Mouse (Mus musculus) MEL (cell line): ENCODE measurements around the gene Fkbp8. TPM values are rescaled to one million over a fixed set of nuclear protein-coding genes. Genes with fewer than 3 reads are reported as not detected.

ENCODE experiments used
- DNase-seq: peaks from one replicate; pipeline ENCODE4 v3.0.0; 2011; ENCODE audit warnings: low read depth, low spot score
- H3K27ac ChIP-seq: 2 replicates; pipeline ENCODE4 v1.5.1; 2012; ENCODE audit warnings: low read depth, mild to moderate bottlenecking, control low read depth, low read length, moderate library complexity; ENCODE audit not compliant: control insufficient read depth
- H3K27me3 ChIP-seq, 2 experiments: fragments of 150-350 bp in 1 of 2; sonication (generic) in 1 of 2; 2 replicates each; pipeline ENCODE4 v1.6.1; 2012; ENCODE audit warnings: low read length in 2 of 2, mild to moderate bottlenecking in 2 of 2, improper control_type of control experiment in 1 of 2, moderate library complexity in 1 of 2; ENCODE audit not compliant: insufficient read depth in 2 of 2, control insufficient read depth in 1 of 2
- H3K36me3 ChIP-seq, 2 experiments: 2 replicates each; pipeline ENCODE4 v1.6.1; 2012 to 2014; ENCODE audit warnings: low read length in 2 of 2, improper control_type of control experiment in 1 of 2, inconsistent platforms in 1 of 2, mild to moderate bottlenecking in 1 of 2; ENCODE audit not compliant: insufficient read depth in 2 of 2, control insufficient read depth in 1 of 2
- H3K4me1 ChIP-seq, 2 experiments: fragments of 150-350 bp in 1 of 2; sonication (generic) in 1 of 2; 2 replicates each; pipeline ENCODE4 v1.6.1; 2012; ENCODE audit warnings: low read length in 2 of 2, improper control_type of control experiment in 1 of 2, mild to moderate bottlenecking in 1 of 2; ENCODE audit not compliant: insufficient read depth in 2 of 2, control insufficient read depth in 1 of 2
- H3K4me3 ChIP-seq, 2 experiments: fragments of 150-350 bp in 1 of 2; sonication (generic) in 1 of 2; 2 replicates each; pipeline ENCODE4 v1.5.1; 2012; ENCODE audit warnings: low read depth in 2 of 2, low read length in 2 of 2, mild to moderate bottlenecking in 2 of 2, moderate library complexity in 2 of 2, control low read depth in 1 of 2, improper control_type of control experiment in 1 of 2; ENCODE audit not compliant: control insufficient read depth in 1 of 2, insufficient read depth in 1 of 2
- H3K79me2 ChIP-seq: 2 replicates; pipeline ENCODE4 v1.6.1; 2012; ENCODE audit warnings: mild to moderate bottlenecking, low read length, moderate library complexity; ENCODE audit not compliant: control insufficient read depth, poor library complexity, insufficient read depth
- H3K9ac ChIP-seq: 2 replicates; pipeline ENCODE4 v1.6.1; 2012; ENCODE audit warnings: low read depth, mild to moderate bottlenecking, control low read depth, low read length, moderate library complexity; ENCODE audit not compliant: control insufficient read depth, poor library complexity, severe bottlenecking
- H3K9me3 ChIP-seq: fragments of 150-350 bp; sonication (generic); replicated peaks from 2 replicates; pipeline ENCODE4 v1.6.1; 2012; ENCODE audit warnings: mild to moderate bottlenecking, low read length, improper control_type of control experiment, moderate library complexity; ENCODE audit not compliant: insufficient read depth
- BHLHE40 ChIP-seq: IDR thresholded peaks from 2 replicates; pipeline ENCODE4 v1.6.1; 2012; ENCODE audit warnings: low read depth, mild to moderate bottlenecking, inconsistent platforms, low read length, improper control_type of control experiment, borderline replicate concordance
- CTCF ChIP-seq, 3 experiments: IDR thresholded peaks in 2 of 3; conservative IDR thresholded peaks in 1 of 3; 2 replicates each; pipeline ENCODE4 v1.5.1; 2011 to 2012; ENCODE audit warnings: low read length in 3 of 3, low read depth in 2 of 3, mild to moderate bottlenecking in 2 of 3, improper control_type of control experiment in 1 of 3, inconsistent platforms in 1 of 3, mixed read lengths in 1 of 3, moderate library complexity in 1 of 3; ENCODE audit not compliant: control insufficient read depth in 1 of 3, insufficient read depth in 1 of 3, poor library complexity in 1 of 3, severe bottlenecking in 1 of 3
- ETS1 ChIP-seq: IDR thresholded peaks from 2 replicates; pipeline ENCODE4 v1.6.1; 2012; ENCODE audit warnings: low read depth, mild to moderate bottlenecking, inconsistent platforms, low read length, improper control_type of control experiment, moderate library complexity
- MAFK ChIP-seq: IDR thresholded peaks from 2 replicates; pipeline ENCODE4 v1.6.1; 2011; ENCODE audit warnings: low read depth, mild to moderate bottlenecking, low read length, improper control_type of control experiment, borderline replicate concordance
- MAX ChIP-seq: IDR thresholded peaks from 2 replicates; pipeline ENCODE4 v1.6.1; 2011; ENCODE audit warnings: low read length, improper control_type of control experiment
- MXI1 ChIP-seq: IDR thresholded peaks from 2 replicates; pipeline ENCODE4 v1.6.1; 2011; ENCODE audit warnings: mild to moderate bottlenecking, low read depth, low read length, improper control_type of control experiment
- MYC ChIP-seq: IDR thresholded peaks from 2 replicates; pipeline ENCODE4 v1.6.1; 2011; ENCODE audit warnings: low read depth, mild to moderate bottlenecking, low read length, improper control_type of control experiment, moderate library complexity
- POLR2A ChIP-seq, 2 experiments: IDR thresholded peaks; 2 replicates each; pipeline ENCODE4 v1.6.1; 2011 to 2012; ENCODE audit warnings: low read length in 2 of 2, mild to moderate bottlenecking in 2 of 2, control low read depth in 1 of 2, improper control_type of control experiment in 1 of 2, low read depth in 1 of 2, moderate library complexity in 1 of 2; ENCODE audit not compliant: control insufficient read depth in 1 of 2, insufficient read depth in 1 of 2, poor library complexity in 1 of 2
- POLR2AphosphoS5 ChIP-seq: IDR thresholded peaks from 2 replicates; pipeline ENCODE4 v1.6.1; 2012; ENCODE audit warnings: low read depth, borderline replicate concordance, mild to moderate bottlenecking, inconsistent platforms, low read length, moderate library complexity, mixed read lengths
- RCOR1 ChIP-seq: IDR thresholded peaks from 2 replicates; pipeline ENCODE4 v1.6.1; 2012; ENCODE audit warnings: low read depth, mild to moderate bottlenecking, inconsistent platforms, low read length, improper control_type of control experiment
- SMC3 ChIP-seq: IDR thresholded peaks from 2 replicates; pipeline ENCODE4 v1.6.1; 2011; ENCODE audit warnings: low read depth, low read length, improper control_type of control experiment
- polyA plus RNA-seq, 2 experiments: library from polyadenylated mRNA; stranded (reverse) in 1 of 2; unstranded in 1 of 2; fragments of >175 nt in 1 of 2; fragments of >200 nt in 1 of 2; gene quantifications; 2 replicates each; pipeline versions ENCODE4 v1.2.1 to v1.2.4; 2012; ENCODE audit warnings: low replicate concordance in 2 of 2, low read depth in 1 of 2; ENCODE audit not compliant: insufficient read length in 2 of 2, insufficient read depth in 1 of 2, missing spikeins in 1 of 2
- total RNA-seq: library from RNA; depleted of rRNA; stranded (reverse); fragments of 300-350 nt; gene quantifications from 2 replicates; pipeline ENCODE4 v1.2.3, GENCODE M21; 2012; rRNA removed

The Fkbp8 gene
- total and polyA plus RNA-seq, 3 experiments: 215 to 349 TPM; not detected in 1

GRCm38 (mm10) chr8:70584606-70585257, 57.2 kb downstream of the Fkbp8 start:
- Histone ChIP-seq H3K36me3 (peaks cover 2 to 12% of the 10 kb centered on the region in 2 experiments; a peak in 3 of 4 replicates), H3K9ac (no peak overlapping the region), H3K4me1 (peaks cover 5 to 9% of the 10 kb centered on the region in 2 experiments; a peak in 2 of 4 replicates)

More at GRCm38 (mm10) chr8:70584606-70585257, 57.2 kb downstream of the Fkbp8 start:
- Histone ChIP-seq H3K79me2 (no peaks in the 10 kb centered on the region), H3K27me3 (no peaks in the 10 kb centered on the region), H3K4me3 (no peak overlapping the region), H3K9me3 (no peaks in the 10 kb centered on the region), H3K27ac (no peak overlapping the region)
- no peak for DNase-seq
- no peak for TF ChIP-seq POLR2AphosphoS5
- no peak for TF ChIP-seq ETS1
- TF ChIP-seq MYC: no peak
- TF ChIP-seq MAX: no peak
- no peak for TF ChIP-seq BHLHE40
- TF ChIP-seq CTCF (IDR thresholded peaks at IDR 0.05 in 2 of 3, conservative IDR thresholded peaks at IDR 0.05 in 1 of 3; ENCODE audit: control insufficient read depth in 1 of 3, insufficient read depth in 1 of 3, low read depth in 2 of 3, low read length in 3 of 3, poor library complexity in 1 of 3, severe bottlenecking in 1 of 3): no peak
- TF ChIP-seq RCOR1: no peak
- no peak for TF ChIP-seq MXI1
- no peak for TF ChIP-seq POLR2A (IDR thresholded peaks at IDR 0.05; ENCODE audit: control insufficient read depth in 1 of 2, insufficient read depth in 1 of 2, low read depth in 1 of 2, low read length in 2 of 2, poor library complexity in 1 of 2)
- TF ChIP-seq SMC3: no peak
- no peak for TF ChIP-seq MAFK

Other genes starting within 250 kb of the Fkbp8 start
- 8.2 and 12.2 TPM in 2 replicates for gene Homer3, start 244.9 kb upstream of the Fkbp8 start, total RNA-seq
- gene Homer3, start 244.9 kb upstream of the Fkbp8 start, polyA plus RNA-seq: 10 to 100 TPM in 1 of 2 experiments, not detected in 1; 22.8 TPM
- 94.1 and 102 TPM in 2 replicates for gene Ddx49, start 225.2 kb upstream of the Fkbp8 start, total RNA-seq
- 100 to 1,000 TPM in 1 of 2 experiments, not detected in 1; 116 TPM for gene Ddx49, start 225.2 kb upstream of the Fkbp8 start, polyA plus RNA-seq
- 132 and 134 TPM in 2 replicates for gene Cope, start 225.2 kb upstream of the Fkbp8 start, total RNA-seq
- 100 to 1,000 TPM in 1 of 2 experiments, not detected in 1; 232 TPM for gene Cope, start 225.2 kb upstream of the Fkbp8 start, polyA plus RNA-seq
- 3.4 and 5.0 TPM in 2 replicates for gene Cers1, start 211.9 kb upstream of the Fkbp8 start, total RNA-seq
- 1 to 10 TPM in 1 of 2 experiments, not detected in 1; 7.7 TPM for gene Cers1, start 211.9 kb upstream of the Fkbp8 start, polyA plus RNA-seq
- gene Gdf1, start 197.9 kb upstream of the Fkbp8 start, total RNA-seq: 1.9 and 2.6 TPM in 2 replicates
- 1 to 10 TPM in 1 of 2 experiments, not detected in 1; 1.9 TPM for gene Gdf1, start 197.9 kb upstream of the Fkbp8 start, polyA plus RNA-seq
- gene Upf1, start 174.4 kb upstream of the Fkbp8 start, total RNA-seq: 55.4 and 56.3 TPM in 2 replicates
- 100 to 1,000 TPM in 1 of 2 experiments, 10 to 100 TPM in 1; 89.5 to 289 TPM for gene Upf1, start 174.4 kb upstream of the Fkbp8 start, polyA plus RNA-seq
- not detected in 2 replicates for gene Comp, start 154.2 kb upstream of the Fkbp8 start, total RNA-seq
- gene Comp, start 154.2 kb upstream of the Fkbp8 start, polyA plus RNA-seq: under 1 TPM in 1 of 2 experiments, not detected in 1; 0.54 TPM
- 3.0 and 3.3 TPM in 2 replicates for gene Crtc1, start 88.1 kb upstream of the Fkbp8 start, total RNA-seq
- gene Crtc1, start 88.1 kb upstream of the Fkbp8 start, polyA plus RNA-seq: 10 to 100 TPM in 1 of 2 experiments, not detected in 1; 18.0 TPM
- gene Klhl26, start 50.8 kb upstream of the Fkbp8 start, total RNA-seq: 7.6 and 8.0 TPM in 2 replicates
- 10 to 100 TPM in 1 of 2 experiments, not detected in 1; 11.4 TPM for gene Klhl26, start 50.8 kb upstream of the Fkbp8 start, polyA plus RNA-seq
- gene Tmem59l, start 40.4 kb upstream of the Fkbp8 start, total RNA-seq: not detected in 2 replicates
- gene Tmem59l, start 40.4 kb upstream of the Fkbp8 start, polyA plus RNA-seq: not detected
- gene Crlf1, start 34.6 kb upstream of the Fkbp8 start, total RNA-seq: 3.8 and 6.6 TPM in 2 replicates
- 10 to 100 TPM in 1 of 2 experiments, not detected in 1; 26.6 TPM for gene Crlf1, start 34.6 kb upstream of the Fkbp8 start, polyA plus RNA-seq
- 200 and 204 TPM in 2 replicates for gene Rex1bd, start 21.0 kb upstream of the Fkbp8 start, total RNA-seq
- 100 to 1,000 TPM in 1 of 2 experiments, not detected in 1; 145 TPM for gene Rex1bd, start 21.0 kb upstream of the Fkbp8 start, polyA plus RNA-seq
- gene Uba52, start 16.9 kb upstream of the Fkbp8 start, total RNA-seq: 3,582 and 3,633 TPM in 2 replicates
- 1,000 to 10,000 TPM in 1 of 2 experiments, not detected in 1; 2,814 TPM for gene Uba52, start 16.9 kb upstream of the Fkbp8 start, polyA plus RNA-seq
- 49.1 and 54.4 TPM in 2 replicates for gene Kxd1, start 232 bp downstream of the Fkbp8 start, total RNA-seq
- gene Kxd1, start 232 bp downstream of the Fkbp8 start, polyA plus RNA-seq: 10 to 100 TPM in 1 of 2 experiments, not detected in 1; 77.4 TPM
- 10.8 and 12.4 TPM in 2 replicates for gene Ell, start 11.7 kb downstream of the Fkbp8 start, total RNA-seq
- 10 to 100 TPM in 1 of 2 experiments, not detected in 1; 25.9 TPM for gene Ell, start 11.7 kb downstream of the Fkbp8 start, polyA plus RNA-seq
- 84.1 and 90.9 TPM in 2 replicates for gene Isyna1, start 66.6 kb downstream of the Fkbp8 start, total RNA-seq
- gene Isyna1, start 66.6 kb downstream of the Fkbp8 start, polyA plus RNA-seq: 100 to 1,000 TPM in 1 of 2 experiments, not detected in 1; 189 TPM
- gene Ssbp4, start 81.1 kb downstream of the Fkbp8 start, total RNA-seq: 80.2 and 84.9 TPM in 2 replicates
- 100 to 1,000 TPM in 1 of 2 experiments, not detected in 1; 212 TPM for gene Ssbp4, start 81.1 kb downstream of the Fkbp8 start, polyA plus RNA-seq
- gene Lrrc25, start 88.4 kb downstream of the Fkbp8 start, total RNA-seq: 0.20 and 0.39 TPM in 2 replicates
- 1 to 10 TPM in 1 of 2 experiments, not detected in 1; 1.1 TPM for gene Lrrc25, start 88.4 kb downstream of the Fkbp8 start, polyA plus RNA-seq
- 0.15 and 1.8 TPM in 2 replicates for gene Gdf15, start 104.7 kb downstream of the Fkbp8 start, total RNA-seq
- under 1 TPM in 1 of 2 experiments, not detected in 1; 0.63 TPM for gene Gdf15, start 104.7 kb downstream of the Fkbp8 start, polyA plus RNA-seq
- 12.6 and 13.7 TPM in 2 replicates for gene Pgpep1, start 132.7 kb downstream of the Fkbp8 start, total RNA-seq
- gene Pgpep1, start 132.7 kb downstream of the Fkbp8 start, polyA plus RNA-seq: 10 to 100 TPM in 1 of 2 experiments, not detected in 1; 19.5 TPM
- gene Lsm4, start 145.5 kb downstream of the Fkbp8 start, total RNA-seq: 152 and 172 TPM in 2 replicates
- gene Lsm4, start 145.5 kb downstream of the Fkbp8 start, polyA plus RNA-seq: 1,000 to 10,000 TPM in 1 of 2 experiments, 100 to 1,000 TPM in 1; 514 to 2,024 TPM
- gene Jund, start 171.2 kb downstream of the Fkbp8 start, total RNA-seq: 11.1 and 16.5 TPM in 2 replicates
- 10 to 100 TPM in 1 of 2 experiments, not detected in 1; 18.8 TPM for gene Jund, start 171.2 kb downstream of the Fkbp8 start, polyA plus RNA-seq
- 0.03 TPM in 1 of 2 replicates, not detected in the other for gene Iqcn, start 175.7 kb downstream of the Fkbp8 start, total RNA-seq
- gene Iqcn, start 175.7 kb downstream of the Fkbp8 start, polyA plus RNA-seq: not detected
- 0.19 and 0.20 TPM in 2 replicates for gene Gm3336, start 190.8 kb downstream of the Fkbp8 start, total RNA-seq
- under 1 TPM in 1 of 2 experiments, not detected in 1; 0.72 TPM for gene Gm3336, start 190.8 kb downstream of the Fkbp8 start, polyA plus RNA-seq
- 0.65 and 0.75 TPM in 2 replicates for gene Pde4c, start 196.0 kb downstream of the Fkbp8 start, total RNA-seq
- gene Pde4c, start 196.0 kb downstream of the Fkbp8 start, polyA plus RNA-seq: 1 to 10 TPM in 1 of 2 experiments, not detected in 1; 3.0 TPM
- gene Rab3a, start 227.0 kb downstream of the Fkbp8 start, total RNA-seq: 1.8 TPM in 2 replicates
- gene Rab3a, start 227.0 kb downstream of the Fkbp8 start, polyA plus RNA-seq: 1 to 10 TPM in 1 of 2 experiments, not detected in 1; 5.6 TPM
- 41.9 and 52.8 TPM in 2 replicates for gene Mpv17l2, start 233.2 kb downstream of the Fkbp8 start, total RNA-seq
- 100 to 1,000 TPM in 1 of 2 experiments, not detected in 1; 102 TPM for gene Mpv17l2, start 233.2 kb downstream of the Fkbp8 start, polyA plus RNA-seq
- gene Pik3r2, start 249.0 kb downstream of the Fkbp8 start, total RNA-seq: 23.7 and 25.4 TPM in 2 replicates
- 10 to 100 TPM in 1 of 2 experiments, not detected in 1; 37.8 TPM for gene Pik3r2, start 249.0 kb downstream of the Fkbp8 start, polyA plus RNA-seq